Mouse (Mus musculus) liver, embryonic 15.5 days (tissue): ENCODE measurements around the gene Ube2j1. TPM values are rescaled to one million over a fixed set of nuclear protein-coding genes. Genes with fewer than 3 reads are reported as not detected.

Experiments used
- ATAC-seq: fragments of 200-750 bp; cut with Nextera tagmentation; 2 replicates; pipeline ENCODE4 v1.8.0; 2017; ENCODE audit warnings: moderate number of reproducible peaks, mild to moderate bottlenecking, moderate library complexity; ENCODE audit not compliant: insufficient read depth
- H3K27ac ChIP-seq: fragments of 300-500 bp; sonication (generic); replicated peaks from 2 replicates; pipeline ENCODE4 v1.5.1; 2015; ENCODE audit warnings: mild to moderate bottlenecking, inconsistent platforms
- H3K27me3 ChIP-seq: fragments of 300-500 bp; sonication (generic); 2 replicates; pipeline ENCODE4 v1.6.1; 2015; ENCODE audit warnings: mild to moderate bottlenecking, inconsistent platforms
- H3K36me3 ChIP-seq: fragments of 300-500 bp; sonication (generic); replicated peaks from 2 replicates; pipeline ENCODE4 v1.6.1; 2015; ENCODE audit warnings: moderate library complexity, mild to moderate bottlenecking, inconsistent platforms
- H3K4me1 ChIP-seq: fragments of 300-500 bp; sonication (generic); replicated peaks from 2 replicates; pipeline ENCODE4 v1.6.1; 2015; ENCODE audit warnings: inconsistent platforms
- H3K4me2 ChIP-seq: fragments of 300-500 bp; sonication (generic); 2 replicates; pipeline ENCODE4 v1.6.1; 2015; ENCODE audit warnings: moderate library complexity, mild to moderate bottlenecking, inconsistent platforms
- H3K4me3 ChIP-seq: fragments of 300-500 bp; sonication (generic); replicated peaks from 2 replicates; pipeline ENCODE4 v1.5.1; 2015; ENCODE audit warnings: mild to moderate bottlenecking, inconsistent platforms
- H3K9ac ChIP-seq: fragments of 300-500 bp; sonication (generic); 2 replicates; pipeline ENCODE4 v1.6.1; 2015; ENCODE audit warnings: moderate library complexity, mild to moderate bottlenecking, inconsistent platforms
- H3K9me3 ChIP-seq: fragments of 300-500 bp; sonication (generic); replicated peaks from 2 replicates; pipeline ENCODE4 v1.6.1; 2016; ENCODE audit warnings: inconsistent platforms
- WGBS: fragments of 180-500 bp; shearing (Covaris S2); methylation state at CpG from one replicate; pipeline ENCODE4 v1.1.7; 2015; ENCODE audit warnings: mixed read lengths; ENCODE audit not compliant: insufficient replicate concordance; 5-methylcytosine and 5-hydroxymethylcytosine counted together
- polyA plus RNA-seq: library from polyadenylated mRNA; unstranded; fragments of >200 nt; fragmentation: Nextera tagmentation; extraction: Ambion mirVana; gene quantifications from 2 replicates; pipeline ENCODE4 v1.2.1, GENCODE M21; 2015

Ube2j1 gene
- polyA plus RNA-seq, 1 experiment from 2014 or later: 30.2 TPM

GRCm38 (mm10) chr4:33072526-33073161 lies 41.4 kb downstream of the Ube2j1 start:
- no peak overlapping the region for H3K9ac ChIP-seq
- H3K27ac ChIP-seq: no peak overlapping the region
- ATAC-seq: no peak; the same call in 1 of the 2 replicates
- peak overlapping the region; percentile 32 for H3K4me2 ChIP-seq
- WGBS: 15% methylated on average over 11 of the region's 11 CpGs
- H3K9me3 ChIP-seq: no peaks in the 10 kb centered on the region
- H3K27me3 ChIP-seq: no peaks in the 10 kb centered on the region
- no peak overlapping the region for H3K4me3 ChIP-seq
- peaks cover 17% of the 10 kb centered on the region for H3K4me1 ChIP-seq
- H3K36me3 ChIP-seq: no peaks in the 10 kb centered on the region

GRCm38 (mm10) chr4:33074406-33074805 lies 43.2 kb downstream of the Ube2j1 start:
- Histone ChIP-seq H3K9ac (no peak overlapping the region), H3K9me3 (no peaks in the 10 kb centered on the region), H3K36me3 (no peaks in the 10 kb centered on the region), H3K4me2 (no peak overlapping the region), H3K4me3 (no peak overlapping the region), H3K4me1 (peaks cover 17% of the 10 kb centered on the region), H3K27ac (no peak overlapping the region), H3K27me3 (no peaks in the 10 kb centered on the region)
- WGBS: 60% methylated on average over 4 of the region's 4 CpGs
- ATAC-seq: no peak

- no peak overlapping the region for H3K27ac ChIP-seq
- no peak overlapping the region for H3K9ac ChIP-seq
- H3K4me3 ChIP-seq: no peak overlapping the region
- 58% methylated on average over 5 of the region's 5 CpGs for WGBS
- H3K4me2 ChIP-seq: no peak overlapping the region
- H3K9me3 ChIP-seq: no peaks in the 10 kb centered on the region
- no peaks in the 10 kb centered on the region for H3K27me3 ChIP-seq
- H3K4me1 ChIP-seq: peaks cover 17% of the 10 kb centered on the region
- no peaks in the 10 kb centered on the region for H3K36me3 ChIP-seq
- ATAC-seq: no peak
Observed at GRCm38 (mm10) chr4:33074851-33075250, 43.6 kb downstream of the Ube2j1 start.

- no peak for ATAC-seq
Observed at GRCm38 (mm10) chr4:33075776-33076524, 44.7 kb downstream of the Ube2j1 start.

GRCm38 (mm10) chr4:33077161-33077560 lies 45.9 kb downstream of the Ube2j1 start:
- no peaks in the 10 kb centered on the region for H3K27me3 ChIP-seq
- no peak overlapping the region for H3K4me2 ChIP-seq
- ATAC-seq: no peak
- no peak overlapping the region for H3K27ac ChIP-seq
- no peaks in the 10 kb centered on the region for H3K36me3 ChIP-seq
- H3K4me3 ChIP-seq: no peak overlapping the region
- no peaks in the 10 kb centered on the region for H3K9me3 ChIP-seq
- peaks cover 12% of the 10 kb centered on the region for H3K4me1 ChIP-seq
- 64% methylated on average over 11 of the region's 11 CpGs for WGBS
- H3K9ac ChIP-seq: no peak overlapping the region

More at GRCm38 (mm10) chr4:33075776-33076524, 44.7 kb downstream of the Ube2j1 start:
- no peaks in the 10 kb centered on the region for H3K36me3 ChIP-seq
- no peak overlapping the region for H3K27ac ChIP-seq
- no peak overlapping the region for H3K9ac ChIP-seq
- H3K9me3 ChIP-seq: no peaks in the 10 kb centered on the region
- H3K27me3 ChIP-seq: no peaks in the 10 kb centered on the region
- H3K4me3 ChIP-seq: no peak overlapping the region
- WGBS: 55% methylated on average over 5 of the region's 5 CpGs
- peaks cover 17% of the 10 kb centered on the region for H3K4me1 ChIP-seq
- H3K4me2 ChIP-seq: no peak overlapping the region

GRCm38 (mm10) chr4:33077724-33078123 lies 46.5 kb downstream of the Ube2j1 start:
- no peak overlapping the region for H3K4me2 ChIP-seq
- no peaks in the 10 kb centered on the region for H3K27me3 ChIP-seq
- peaks cover 7% of the 10 kb centered on the region for H3K4me1 ChIP-seq
- H3K9ac ChIP-seq: no peak overlapping the region
- H3K4me3 ChIP-seq: no peak overlapping the region
- no peak overlapping the region for H3K27ac ChIP-seq
- 47% methylated on average over 8 of the region's 8 CpGs for WGBS
- no peaks in the 10 kb centered on the region for H3K9me3 ChIP-seq
- ATAC-seq: no peak
- no peaks in the 10 kb centered on the region for H3K36me3 ChIP-seq

- H3K4me2 ChIP-seq: no peak overlapping the region
- no peaks in the 10 kb centered on the region for H3K4me1 ChIP-seq
- H3K9ac ChIP-seq: no peak overlapping the region
- H3K9me3 ChIP-seq: no peaks in the 10 kb centered on the region
- no peaks in the 10 kb centered on the region for H3K36me3 ChIP-seq
- WGBS: 61% methylated on average over 3 of the region's 3 CpGs
- H3K27ac ChIP-seq: no peak overlapping the region
- H3K27me3 ChIP-seq: no peaks in the 10 kb centered on the region
- H3K4me3 ChIP-seq: no peak overlapping the region
- no peak for ATAC-seq
Observed at GRCm38 (mm10) chr4:33078492-33078891, 47.3 kb downstream of the Ube2j1 start.

GRCm38 (mm10) chr4:33099118-33099694 lies 68.0 kb downstream of the Ube2j1 start:
- WGBS: 50% methylated on average over 6 of the region's 6 CpGs
- Histone ChIP-seq H3K27me3 (no peaks in the 10 kb centered on the region), H3K27ac (no peak overlapping the region), H3K9ac (no peak overlapping the region), H3K9me3 (no peaks in the 10 kb centered on the region), H3K36me3 (no peaks in the 10 kb centered on the region), H3K4me3 (no peak overlapping the region), H3K4me1 (no peaks in the 10 kb centered on the region), H3K4me2 (no peak overlapping the region)
- ATAC-seq: no peak

Other genes starting within 250 kb of the Ube2j1 start
- gene Lyrm2, start 231.2 kb upstream of the Ube2j1 start, polyA plus RNA-seq: 24.4 and 28.7 TPM in 2 replicates
- gene Ankrd6, start 80.6 kb upstream of the Ube2j1 start, polyA plus RNA-seq: 0.60 and 0.67 TPM in 2 replicates
- gene Rragd, start 48.4 kb upstream of the Ube2j1 start, polyA plus RNA-seq: 1.9 and 2.3 TPM in 2 replicates
- gene Gabrr2, start 31.6 kb downstream of the Ube2j1 start, polyA plus RNA-seq: 0.12 TPM in 1 of 2 replicates, not detected in the other
- not detected in 2 replicates for gene Gabrr1, start 101.1 kb downstream of the Ube2j1 start, polyA plus RNA-seq
- 0.09 and 0.31 TPM in 2 replicates for gene Pm20d2, start 158.3 kb downstream of the Ube2j1 start, polyA plus RNA-seq
- gene Srsf12, start 177.6 kb downstream of the Ube2j1 start, polyA plus RNA-seq: 0.07 and 0.13 TPM in 2 replicates